Mouse (Mus musculus): ENCODE results near the gene Rgp1. TPM values are rescaled to one million over a fixed set of nuclear protein-coding genes. Genes with fewer than 3 reads are reported as not detected.

Gene Rgp1
- total RNA-seq, 2 experiments from 2014 or later = 47.1 to 54.1 TPM

- intact Hi-C loops (cut with DNase I) = loop anchor here (5.0 kb wide), 1 partner anchor 109 kb away; no protein-coding TSS in a partner anchor
- peak; percentile 21 for DNase-seq
Measured at GRCm38 (mm10) chr4:43633296-43633695, 54.8 kb downstream of the Rgp1 start.

GRCm38 (mm10) chr4:43633736-43634135, 55.2 kb downstream of the Rgp1 start:
- no peak for DNase-seq
- intact Hi-C loops (cut with DNase I) = loop anchor here (5.0 kb wide), 1 partner anchor 109 kb away; no protein-coding TSS in a partner anchor

GRCm38 (mm10) chr4:43634621-43635374, 56.3 kb downstream of the Rgp1 start:
- DNase-seq = no peak
- intact Hi-C loops (cut with DNase I) = loop anchor here (5.0 kb wide), 1 partner anchor 108 kb away; no protein-coding TSS in a partner anchor

- intact Hi-C loops (cut with DNase I) = no loop called here
- no peak for DNase-seq
Measured at GRCm38 (mm10) chr4:43636751-43637150, 58.2 kb downstream of the Rgp1 start.

Small RNAs within 50 kb of the gene (microRNA-seq; reads per million reads assigned to microRNA genes)
- not detected for gene Gm25262

Other genes starting within 250 kb of the Rgp1 start
- gene Rusc2, start 196.7 kb upstream of the Rgp1 start, total RNA-seq (2021) = 100 to 1,000 TPM; 185 to 188 TPM
- 1 to 10 TPM; 1.0 to 1.3 TPM for gene Fam166b, start 149.6 kb upstream of the Rgp1 start, total RNA-seq (2021)
- gene Tesk1, start 136.8 kb upstream of the Rgp1 start, total RNA-seq (2021) = 100 to 1,000 TPM; 106 to 108 TPM
- not detected for gene Cd72, start 124.1 kb upstream of the Rgp1 start, total RNA-seq (2021)
- not detected for gene Sit1, start 95.0 kb upstream of the Rgp1 start, total RNA-seq (2021)
- gene Ccdc107, start 85.8 kb upstream of the Rgp1 start, total RNA-seq (2021) = 10 to 100 TPM; 29.9 to 34.3 TPM
- 1 to 10 TPM; 3.6 to 3.8 TPM for gene Arhgef39, start 79.0 kb upstream of the Rgp1 start, total RNA-seq (2021)
- under 1 TPM; 0.83 to 0.84 TPM for gene Car9, start 71.7 kb upstream of the Rgp1 start, total RNA-seq (2021)
- gene Tpm2, start 55.0 kb upstream of the Rgp1 start, total RNA-seq (2021) = 1 to 10 TPM; 4.7 to 5.2 TPM
- 10 to 100 TPM; 63.2 to 67.5 TPM for gene Creb3, start 16.4 kb upstream of the Rgp1 start, total RNA-seq (2021)
- 10 to 100 TPM; 49.1 to 59.1 TPM for gene Tln1, start 16.0 kb upstream of the Rgp1 start, total RNA-seq (2021)
- gene Gba2, start 158 bp downstream of the Rgp1 start, total RNA-seq (2021) = 10 to 100 TPM; 63.9 to 71.7 TPM
- gene Msmp, start 5.8 kb downstream of the Rgp1 start, total RNA-seq (2021) = not detected
- 10 to 100 TPM; 56.5 to 65.2 TPM for gene Npr2, start 53.2 kb downstream of the Rgp1 start, total RNA-seq (2021)
- gene Spag8, start 74.9 kb downstream of the Rgp1 start, total RNA-seq (2021) = 1 to 10 TPM; 2.0 to 2.4 TPM
- gene Hint2, start 77.8 kb downstream of the Rgp1 start, total RNA-seq (2021) = 10 to 100 TPM; 21.1 to 23.9 TPM
- gene Tmem8b, start 90.3 kb downstream of the Rgp1 start, total RNA-seq (2021) = 10 to 100 TPM; 50.1 to 52.5 TPM
- gene Fam221b, start 90.4 kb downstream of the Rgp1 start, total RNA-seq (2021) = under 1 TPM; 0.88 to 0.93 TPM
- not detected for gene Olfr70, start 122.1 kb downstream of the Rgp1 start, total RNA-seq (2021)
- not detected for gene Olfr71, start 131.5 kb downstream of the Rgp1 start, total RNA-seq (2021)
- gene Hrct1, start 148.5 kb downstream of the Rgp1 start, total RNA-seq (2021) = under 1 TPM; 0.64 to 0.70 TPM
- gene Spaar, start 151.3 kb downstream of the Rgp1 start, total RNA-seq (2021) = under 1 TPM; 0.34 to 0.38 TPM
- gene Olfr159, start 192.3 kb downstream of the Rgp1 start, total RNA-seq (2021) = not detected
- not detected for gene Olfr156, start 245.2 kb downstream of the Rgp1 start, total RNA-seq (2021)

Data from left cerebral cortex, postnatal 4 days (tissue).